Mouse (Mus musculus) cerebral cortex, adult 2 months (tissue): ENCODE data around the gene Fscn1.

Experiments
- WGBS: fragments of 180-500 bp; shearing (Covaris S2); methylation state at CpG from one replicate; pipeline ENCODE4 v1.1.7; 2018; 5-methylcytosine and 5-hydroxymethylcytosine counted together

Gene Fscn1

GRCm38 (mm10) chr5:142935642-142936335 is 24.4 kb upstream of the Fscn1 start:
- WGBS = 21% methylated on average over 13 of the region's 13 CpGs

GRCm38 (mm10) chr5:142936336-142936719 is 23.8 kb upstream of the Fscn1 start:
- 7% methylated on average over 17 of the region's 17 CpGs for WGBS

GRCm38 (mm10) chr5:142937956-142938727 is 22.0 kb upstream of the Fscn1 start:
- 34% methylated on average over 19 of the region's 19 CpGs for WGBS

- WGBS = 72% methylated on average over 2 of the region's 2 CpGs
These were observed 19.8 kb upstream of the Fscn1 start for GRCm38 (mm10) chr5:142940393-142940792.

GRCm38 (mm10) chr5:142944979-142945682 is 15.0 kb upstream of the Fscn1 start:
- WGBS = 71% methylated on average over 8 of the region's 8 CpGs

- 92% methylated on average over 7 of the region's 7 CpGs for WGBS
These were observed 12.7 kb upstream of the Fscn1 start for GRCm38 (mm10) chr5:142947460-142947859.

- WGBS = 75% methylated on average over 6 of the region's 6 CpGs
These were observed 10.6 kb upstream of the Fscn1 start for GRCm38 (mm10) chr5:142949580-142949979.

- WGBS = 63% methylated on average over 6 of the region's 6 CpGs
These were observed 9.7 kb upstream of the Fscn1 start for GRCm38 (mm10) chr5:142950405-142950804.

- 81% methylated on average over 3 of the region's 3 CpGs for WGBS
These were observed 6.5 kb upstream of the Fscn1 start for GRCm38 (mm10) chr5:142953641-142954040.

- 71% methylated on average over 6 of the region's 6 CpGs for WGBS
These were observed 3.0 kb upstream of the Fscn1 start for GRCm38 (mm10) chr5:142956956-142957703.

- 96% methylated on average over 14 of the region's 14 CpGs for WGBS
These were observed 1.7 kb upstream of the Fscn1 start for GRCm38 (mm10) chr5:142958464-142958863.

GRCm38 (mm10) chr5:142959156-142959555 is 987 bp upstream of the Fscn1 start:
- whole genome bisulfite sequencing = 95% methylated on average over 4 of the region's 4 CpGs

- 1% methylated on average over 59 of the region's 59 CpGs for WGBS
These were observed 680 bp downstream of the Fscn1 start for GRCm38 (mm10) chr5:142960775-142961271.

- 3% methylated on average over 15 of the region's 15 CpGs for WGBS
These were observed 1.3 kb downstream of the Fscn1 start for GRCm38 (mm10) chr5:142961398-142961880.

- WGBS = under 1% methylated on average over 43 of the region's 43 CpGs
These were observed 1.8 kb downstream of the Fscn1 start for GRCm38 (mm10) chr5:142961881-142962443.

- whole genome bisulfite sequencing = 9% methylated on average over 11 of the region's 11 CpGs
These were observed 2.4 kb downstream of the Fscn1 start for GRCm38 (mm10) chr5:142962444-142962961.

- 9% methylated on average over 13 of the region's 13 CpGs for WGBS
These were observed 3.0 kb downstream of the Fscn1 start for GRCm38 (mm10) chr5:142963003-142963704.

- WGBS = 10% methylated on average over 17 of the region's 17 CpGs
These were observed 3.8 kb downstream of the Fscn1 start for GRCm38 (mm10) chr5:142963705-142964494.

GRCm38 (mm10) chr5:142964650-142965049 is 4.5 kb downstream of the Fscn1 start:
- 47% methylated on average over 6 of the region's 6 CpGs for WGBS
